Mouse (Mus musculus) brain, embryonic 14.5 days (tissue): Measurements from ENCODE around the gene Hist1h2aa.

Experiments
- CTCF ChIP-seq: fragments of 200-500 bp; IDR thresholded peaks from 2 replicates; pipeline ENCODE4 v1.5.1; 2012; ENCODE audit warnings: inconsistent platforms, mild to moderate bottlenecking, moderate library complexity, borderline replicate concordance; ENCODE audit not compliant: insufficient read depth, insufficient read length; ENCODE audit errors: extremely low read depth
- POLR2A ChIP-seq: fragments of 200-500 bp; IDR thresholded peaks from 2 replicates; pipeline ENCODE4 v1.6.1; 2012; ENCODE audit warnings: mild to moderate bottlenecking, inconsistent platforms, borderline replicate concordance; ENCODE audit not compliant: poor library complexity, insufficient read depth, insufficient read length, severe bottlenecking; ENCODE audit errors: extremely low read depth

DNA sequence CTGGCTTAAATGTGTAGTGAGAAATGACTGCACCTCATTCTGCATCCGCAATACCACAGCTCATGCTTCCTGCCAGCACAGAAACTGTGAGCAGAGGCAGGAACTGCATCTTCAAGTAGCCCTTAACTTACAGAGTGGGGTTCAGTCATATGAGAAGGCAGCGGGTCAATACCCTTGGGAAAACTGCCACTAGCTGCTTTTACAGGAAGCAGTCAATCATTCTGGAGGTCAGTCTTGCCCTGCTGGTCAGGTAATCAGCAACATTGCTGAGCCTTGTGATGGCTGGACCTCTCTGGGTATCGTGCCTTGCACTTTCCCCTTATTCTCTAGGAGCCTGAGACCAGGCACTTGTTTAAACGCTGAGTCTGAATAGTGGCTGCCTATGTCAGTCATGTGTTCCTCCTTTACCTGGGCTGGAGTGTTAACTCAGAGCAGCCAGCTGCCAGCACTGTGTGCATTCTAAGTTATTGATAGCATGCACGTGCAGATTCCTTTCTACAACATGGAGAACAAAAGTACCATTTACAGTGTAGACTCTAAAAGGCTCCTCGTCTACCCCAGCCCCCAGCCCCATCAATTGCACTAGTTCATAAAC lies 45.2 kb upstream of the Hist1h2aa start:
- TF ChIP-seq CTCF (no peak), POLR2A (no peak)
